Mouse (Mus musculus) left cerebral cortex, adult 11 months (tissue): Measurements from ENCODE around the gene Ankk1.

Experiments used
- DNase-seq: peaks from one replicate; pipeline ENCODE4 v3.0.0; 2022; ENCODE audit warnings: low spot score

Gene Ankk1

DNA sequence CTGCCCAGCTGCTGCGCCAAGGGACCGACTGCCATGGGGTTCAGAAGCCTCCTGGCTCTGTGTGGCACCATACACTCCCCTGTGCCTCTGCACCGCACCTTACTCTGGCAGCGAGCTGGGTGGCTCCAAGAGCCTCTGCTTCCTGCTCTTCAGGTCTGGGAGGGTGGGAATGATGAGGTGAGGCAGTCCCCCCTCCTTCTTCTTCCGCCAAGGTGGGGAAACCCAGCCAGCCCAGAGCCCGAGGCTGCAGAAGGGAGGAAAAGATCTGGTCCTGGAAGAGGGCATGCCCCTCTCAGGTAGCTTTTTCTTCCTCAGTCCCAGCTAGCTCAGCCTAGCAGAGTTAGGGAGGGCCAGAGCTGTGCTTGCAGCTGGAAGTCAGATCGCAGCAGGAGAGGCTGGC, at the start of gene Ankk1:
Gene Ankk1 (minus strand): TSS at position 101 of the 400 bp plus-strand sequence.
- DNase-seq, result no peak

DNA sequence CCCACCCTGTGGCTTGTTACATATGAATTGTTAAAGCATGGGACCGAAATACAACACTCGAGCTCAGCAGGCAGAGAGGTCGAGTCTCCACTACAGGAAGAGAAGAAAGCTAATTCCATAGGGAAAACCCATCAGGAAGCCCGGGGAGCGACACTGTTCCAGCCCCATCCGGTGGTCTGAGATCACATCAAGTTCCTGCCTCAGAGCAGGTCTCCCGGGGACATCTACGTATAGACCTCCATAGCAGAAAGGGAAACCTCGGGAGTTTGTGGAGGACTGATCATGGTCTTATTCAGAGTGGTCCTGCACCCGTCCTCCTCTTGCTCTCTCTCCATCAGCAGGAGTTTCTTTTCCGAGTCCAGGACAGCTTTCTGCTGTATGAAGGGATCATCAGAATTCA, 45.3 kb upstream of the Ankk1 start:
- DNase-seq, result no peak

DNA sequence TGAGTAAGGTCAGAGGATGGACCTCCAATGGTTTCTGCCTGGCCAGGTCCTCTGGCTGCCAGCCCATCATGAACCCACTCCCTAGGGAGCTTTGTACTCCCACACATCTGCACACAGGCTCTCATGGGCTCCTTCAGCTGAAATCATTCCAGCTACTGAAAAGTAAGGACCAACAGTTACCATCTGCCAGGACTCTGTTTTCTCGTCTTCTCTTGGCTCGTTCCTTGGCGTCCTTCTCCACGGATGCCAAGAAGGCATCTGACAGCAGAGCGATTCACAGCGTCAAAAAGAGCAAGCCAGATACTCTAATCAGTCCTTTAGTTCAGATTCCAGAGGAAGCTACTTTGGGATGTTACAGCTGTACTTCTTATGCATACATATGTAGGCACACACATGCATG, 44.1 kb upstream of the Ankk1 start:
- DNase-seq, result no peak

DNA sequence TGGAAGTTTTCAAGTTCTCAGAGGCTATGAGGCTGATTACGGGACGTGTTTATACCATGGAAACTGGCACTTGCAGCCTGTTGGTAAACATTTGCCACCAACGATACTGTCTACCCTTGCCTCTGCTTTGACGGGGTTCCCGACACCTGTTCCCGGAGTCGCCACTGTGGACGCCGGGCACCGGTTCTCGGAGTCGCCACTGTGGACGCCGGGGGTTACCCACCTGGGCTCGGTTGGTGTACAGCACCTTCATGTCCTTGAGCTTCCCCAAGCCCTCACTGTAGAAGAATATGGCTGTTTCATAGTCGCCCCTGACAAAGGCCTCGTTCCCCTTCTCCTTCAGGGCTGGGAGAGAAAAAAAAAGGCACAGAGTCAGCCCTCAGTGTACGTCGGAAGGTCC, 43.2 kb upstream of the Ankk1 start:
- DNase-seq, result no peak

DNA sequence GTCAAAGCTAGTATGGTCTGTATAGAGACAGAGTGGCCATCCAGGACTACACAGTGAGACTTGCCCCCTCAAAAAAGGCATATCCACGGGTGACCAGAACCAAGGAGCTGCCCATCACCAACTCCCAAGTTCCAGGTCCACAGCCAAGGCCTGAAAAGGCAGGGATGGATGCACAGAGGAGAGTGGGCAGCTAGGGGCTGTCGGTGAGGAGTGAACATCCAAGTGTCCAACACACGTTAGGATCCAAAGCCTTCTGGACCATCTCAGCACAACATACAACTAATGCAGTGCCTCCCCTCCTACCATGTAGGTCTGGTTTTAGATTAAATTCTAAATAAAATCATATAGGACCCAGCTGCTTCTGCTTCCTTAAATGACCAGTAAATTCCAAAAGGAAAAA, 29.3 kb upstream of the Ankk1 start:
- no peak for DNase-seq

DNA sequence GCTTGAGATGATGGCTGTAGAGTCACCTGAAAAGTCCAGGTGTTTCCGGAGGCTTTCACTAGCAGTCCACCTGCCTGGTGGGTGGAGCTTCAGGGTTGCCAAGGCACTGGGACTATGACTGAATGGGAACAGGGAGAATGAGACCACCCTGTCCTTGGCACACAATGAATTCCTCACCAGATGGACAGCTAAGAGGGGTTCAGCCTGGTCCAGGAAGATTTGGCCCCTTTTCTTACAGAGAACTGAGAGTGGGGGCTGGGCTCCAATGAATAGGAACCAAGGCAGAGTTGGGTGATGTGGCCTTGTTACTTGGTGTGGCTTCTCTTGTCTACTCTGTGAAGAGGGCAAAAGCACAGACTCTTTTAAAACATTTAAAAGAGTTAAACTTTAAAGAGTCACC, 25.6 kb upstream of the Ankk1 start:
- no peak for DNase-seq

DNA sequence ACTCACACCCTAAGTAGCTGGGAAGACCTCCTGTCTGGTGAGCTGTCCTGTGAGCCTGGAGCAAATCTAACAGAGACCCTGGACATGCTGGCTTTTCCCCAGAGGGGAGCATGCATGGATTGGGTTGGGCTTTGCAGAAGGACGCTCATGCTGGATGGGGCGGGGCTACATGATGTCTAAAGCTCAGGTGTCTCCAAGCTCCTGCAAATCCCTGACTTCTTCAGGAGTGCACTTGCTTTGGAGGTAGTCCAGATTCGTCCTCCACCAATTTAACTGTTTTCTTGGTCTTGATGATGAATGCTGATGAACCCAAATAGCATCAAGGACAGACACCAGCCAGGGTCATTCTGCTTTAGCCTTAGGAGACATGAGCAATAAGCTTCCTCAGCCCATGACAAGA, 23.7 kb upstream of the Ankk1 start:
- DNase-seq, result no peak

DNA sequence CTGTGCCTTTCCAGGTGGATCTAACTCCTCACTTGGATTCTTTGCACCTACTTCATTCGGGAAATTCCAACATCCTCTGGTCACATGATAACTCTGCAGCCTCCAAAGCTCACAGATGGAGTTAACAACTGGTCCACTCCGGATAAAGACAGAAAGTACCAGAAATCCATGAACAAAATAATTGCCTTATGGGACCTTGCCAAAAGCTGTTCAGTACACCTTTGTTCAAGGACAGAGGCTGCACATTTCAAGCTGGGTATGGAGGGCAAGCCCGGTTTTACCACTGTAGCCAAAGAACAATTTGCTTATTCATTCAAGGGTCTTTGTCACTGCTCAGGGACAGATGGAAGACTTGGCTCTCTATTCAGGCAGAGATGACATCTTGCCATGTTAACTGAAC, 15.8 kb upstream of the Ankk1 start:
- no peak for DNase-seq

DNA sequence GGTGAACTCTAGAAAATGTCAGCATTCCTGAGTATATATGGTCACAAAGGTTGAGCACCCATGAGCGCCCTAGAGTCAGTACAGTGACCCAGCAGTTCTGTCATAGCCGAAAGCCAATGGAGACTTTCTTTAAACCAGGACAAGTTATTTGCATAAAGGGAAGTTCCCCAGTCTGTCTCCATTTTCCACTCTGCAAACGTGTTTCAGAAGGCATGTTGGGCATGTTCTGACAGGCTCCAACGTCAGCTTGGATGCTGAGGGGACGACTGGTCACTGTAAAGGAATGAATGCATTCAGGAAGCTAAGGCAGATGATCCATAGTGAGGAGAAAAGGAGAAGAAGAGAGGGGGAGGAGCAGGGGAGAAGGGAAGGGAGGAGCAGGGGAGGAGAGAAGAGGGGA, 657 bp upstream of the Ankk1 start:
- DNase-seq, result no peak

DNA sequence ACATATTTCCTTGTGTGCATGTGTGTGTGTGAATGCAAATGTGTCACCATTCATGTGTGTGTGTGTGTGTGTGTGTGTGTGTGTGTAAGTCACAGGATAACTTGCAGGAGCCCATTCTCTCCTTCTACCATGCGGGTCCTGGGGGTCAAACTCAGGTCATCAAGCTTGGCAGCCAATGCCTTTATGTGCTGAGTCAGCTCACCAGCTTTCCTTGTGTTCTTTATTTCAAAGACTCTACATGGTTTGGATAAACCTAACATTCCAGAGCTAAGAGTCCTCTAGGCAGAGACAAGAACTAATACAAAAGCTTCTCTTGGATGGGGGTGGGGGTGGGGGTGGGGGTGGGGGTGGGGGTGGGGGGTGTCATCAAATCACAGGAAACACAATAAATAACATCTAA, 1.2 kb downstream of the Ankk1 start:
- DNase-seq, result no peak

DNA sequence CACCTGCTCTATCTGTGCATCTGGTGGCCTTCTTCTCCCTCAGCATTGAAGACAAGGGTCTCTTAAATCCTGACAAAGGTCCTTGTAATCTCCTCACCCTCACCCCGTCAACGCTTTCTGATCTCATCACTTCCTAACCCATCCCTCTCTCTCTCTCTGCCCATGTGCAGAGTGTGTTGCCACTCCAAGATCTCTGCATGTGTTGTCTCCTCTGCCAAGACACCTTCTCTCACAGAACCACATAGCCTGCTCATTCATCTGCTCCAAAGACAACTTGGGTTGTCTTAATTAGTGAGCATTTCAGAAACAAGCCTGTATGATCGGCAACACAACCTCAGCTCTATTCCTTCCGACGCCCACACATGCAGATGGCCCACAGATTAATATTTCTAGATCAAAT, 3.0 kb downstream of the Ankk1 start:
- no peak for DNase-seq

DNA sequence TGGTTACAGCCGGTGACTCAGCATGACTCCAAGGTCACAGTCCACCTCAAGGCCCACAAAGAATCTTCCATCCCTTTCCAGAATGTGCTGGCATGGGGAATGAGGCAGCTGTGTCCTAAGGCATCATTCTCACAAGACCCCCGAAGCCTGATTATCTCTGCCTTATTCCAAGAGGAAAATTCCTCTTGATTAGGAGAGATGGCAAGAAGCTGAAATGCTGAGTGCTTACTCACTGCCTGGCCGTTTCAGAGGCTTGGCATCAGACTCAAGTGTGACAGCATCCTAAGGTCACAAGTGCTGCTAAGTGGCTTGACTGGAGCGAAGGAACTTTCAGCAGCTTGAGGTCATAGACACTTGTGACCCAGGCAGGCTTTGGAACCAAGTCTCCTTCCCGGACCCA, 16.2 kb downstream of the Ankk1 start:
- DNase-seq, result no peak

DNA sequence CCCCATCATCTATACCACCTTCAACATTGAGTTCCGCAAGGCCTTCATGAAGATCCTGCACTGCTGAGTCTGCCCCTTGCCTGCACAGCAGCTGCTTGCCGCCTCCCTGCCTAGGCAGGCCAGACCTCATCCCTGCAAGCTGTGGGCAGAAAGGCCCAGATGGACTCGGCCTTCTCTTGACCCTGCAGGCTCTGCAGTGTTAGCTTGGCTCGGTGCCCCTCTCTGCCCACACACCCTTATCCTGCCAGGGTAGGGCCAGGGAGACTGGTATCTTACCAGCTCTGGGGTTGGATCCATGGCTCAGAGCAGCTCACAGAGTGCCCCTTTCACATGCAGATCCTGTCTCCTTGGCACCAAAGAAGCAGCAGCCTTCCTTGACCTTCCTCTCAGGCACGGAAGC, 19.8 kb downstream of the Ankk1 start:
- no peak for DNase-seq

DNA sequence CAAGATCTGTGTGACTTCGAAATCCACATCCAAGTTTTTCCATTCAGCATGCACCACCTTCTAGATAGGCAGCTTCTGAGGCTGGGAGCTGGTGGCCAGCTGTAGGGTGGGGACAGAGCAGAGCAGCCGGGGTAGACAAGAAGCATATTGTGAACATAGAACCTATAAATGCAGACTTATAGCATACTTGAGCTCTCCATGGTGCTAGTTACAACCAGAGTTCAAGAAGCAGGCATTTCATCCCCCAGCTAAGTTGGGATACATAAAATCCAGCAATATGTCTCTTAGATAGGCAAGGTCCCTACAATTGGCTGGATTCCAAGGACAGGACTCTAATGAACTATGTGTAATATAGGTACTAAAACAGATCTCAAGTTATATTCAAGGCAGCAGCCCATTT, 23.1 kb downstream of the Ankk1 start:
- DNase-seq, result no peak

DNA sequence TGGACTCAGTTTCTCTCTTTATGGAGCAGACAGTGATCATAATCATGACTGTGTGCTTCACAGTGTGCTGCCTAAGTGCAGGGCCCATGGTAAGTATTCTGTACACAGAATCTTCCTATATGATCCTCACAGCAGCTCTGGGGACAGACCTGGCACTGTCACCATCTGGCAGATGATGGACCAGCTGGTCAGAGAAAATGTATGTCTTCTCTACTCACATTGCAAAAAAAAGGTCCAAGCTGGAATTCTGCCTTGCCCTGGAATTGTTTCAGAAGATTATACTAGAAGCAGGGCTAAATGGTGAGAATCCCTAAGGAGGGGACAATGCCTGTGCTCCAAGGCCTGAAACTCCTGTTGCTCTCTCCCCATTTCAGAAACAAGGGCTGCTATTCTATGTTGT, 30.8 kb downstream of the Ankk1 start:
- DNase-seq, result no peak

DNA sequence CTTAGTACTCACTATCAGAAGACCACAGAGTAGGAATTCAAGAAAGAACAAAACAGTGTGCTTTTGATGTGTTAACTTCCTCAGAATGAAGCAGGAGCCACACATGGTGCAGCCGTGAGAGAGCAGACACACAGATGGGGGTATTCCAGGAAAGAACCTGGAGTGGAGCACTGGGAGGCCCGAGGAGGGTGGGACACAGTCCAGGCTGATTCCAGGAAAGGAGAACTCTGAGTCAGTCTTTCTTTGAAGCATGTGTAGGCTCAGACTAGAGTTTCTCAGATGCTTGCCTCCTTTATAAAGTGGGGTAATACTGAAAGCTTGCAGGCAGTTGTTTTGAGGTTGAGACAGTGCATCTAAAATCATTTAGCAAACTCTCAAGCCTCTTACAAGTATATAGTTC, 34.6 kb downstream of the Ankk1 start:
- DNase-seq, result no peak

DNA sequence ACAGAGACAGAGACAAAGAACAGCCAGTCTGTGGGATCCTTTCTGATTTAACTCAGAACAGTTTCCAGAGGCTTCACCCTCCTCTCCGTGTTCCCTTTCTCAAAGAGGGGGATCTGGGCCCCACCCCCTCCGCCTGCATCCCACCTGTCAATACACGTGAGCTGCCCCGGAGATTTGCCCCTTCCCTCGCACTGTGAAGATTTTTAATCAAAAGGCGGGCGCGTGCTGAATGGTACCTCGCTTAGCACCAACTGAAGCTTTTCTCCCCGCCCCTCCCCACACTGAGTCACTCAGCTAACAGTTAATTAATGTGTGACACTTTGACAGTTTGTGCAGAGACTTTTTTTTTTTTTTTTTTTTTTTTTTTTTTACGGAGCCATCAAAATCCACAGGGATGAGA, 40.7 kb downstream of the Ankk1 start:
- DNase-seq, result no peak

DNA sequence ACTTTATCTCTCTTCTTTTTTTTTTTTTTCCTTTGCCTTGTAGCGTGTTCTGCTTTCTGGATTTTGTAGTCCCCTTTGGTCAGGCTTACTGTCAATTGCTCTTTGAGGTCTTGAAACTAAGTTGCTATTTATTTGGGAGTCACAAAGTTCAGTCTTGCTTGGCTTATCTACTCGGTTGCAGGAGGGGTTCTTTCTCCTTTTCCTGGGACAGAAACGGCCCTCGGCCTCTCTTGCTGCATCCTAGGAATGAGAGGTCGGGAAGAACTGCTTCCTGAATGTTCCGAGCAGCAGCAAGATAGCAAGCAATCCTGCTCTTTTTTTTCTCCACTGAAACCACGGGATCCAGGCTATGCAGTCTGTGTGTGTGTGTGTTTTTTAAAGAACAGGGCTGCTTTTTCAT, 41.5 kb downstream of the Ankk1 start:
- no peak for DNase-seq

DNA sequence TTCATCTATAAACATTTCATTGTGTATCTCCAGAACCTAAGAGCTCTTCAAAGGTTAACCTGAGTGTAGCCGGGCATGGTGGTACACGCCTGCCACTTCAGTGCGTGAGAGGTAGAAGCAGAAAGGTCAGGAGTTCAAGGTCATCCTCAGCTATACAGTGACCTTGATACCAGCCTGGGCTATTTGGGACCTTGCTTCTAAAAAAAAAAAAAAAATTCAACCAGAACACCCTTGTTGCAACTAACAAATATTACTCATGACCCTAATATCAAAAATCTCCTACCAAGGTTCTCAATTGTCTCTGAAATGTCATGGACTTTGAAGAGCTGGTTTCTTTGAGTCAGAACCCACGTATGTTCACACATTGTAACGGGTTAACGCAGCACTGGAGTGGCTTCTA, 42.0 kb downstream of the Ankk1 start:
- DNase-seq, result no peak

DNA sequence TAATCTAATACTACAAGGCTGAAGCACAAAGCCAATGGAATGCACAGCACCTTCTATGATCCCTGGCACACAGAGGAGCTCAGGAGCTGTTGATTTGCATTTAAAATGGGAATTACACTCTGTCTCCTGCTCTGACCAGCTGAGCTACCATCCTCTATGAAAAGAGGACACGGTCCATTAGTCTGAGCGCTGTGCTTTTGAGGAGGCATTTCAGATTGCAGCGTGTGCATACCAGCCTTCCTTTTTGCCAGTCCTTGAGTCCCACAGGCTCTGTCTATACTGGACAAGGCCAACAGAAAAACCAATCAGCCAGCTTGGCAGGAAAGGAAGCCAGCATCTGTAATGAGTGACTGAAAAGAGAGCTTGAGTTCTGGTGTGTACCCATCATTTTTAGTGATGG, 42.8 kb downstream of the Ankk1 start:
- no peak for DNase-seq

DNA sequence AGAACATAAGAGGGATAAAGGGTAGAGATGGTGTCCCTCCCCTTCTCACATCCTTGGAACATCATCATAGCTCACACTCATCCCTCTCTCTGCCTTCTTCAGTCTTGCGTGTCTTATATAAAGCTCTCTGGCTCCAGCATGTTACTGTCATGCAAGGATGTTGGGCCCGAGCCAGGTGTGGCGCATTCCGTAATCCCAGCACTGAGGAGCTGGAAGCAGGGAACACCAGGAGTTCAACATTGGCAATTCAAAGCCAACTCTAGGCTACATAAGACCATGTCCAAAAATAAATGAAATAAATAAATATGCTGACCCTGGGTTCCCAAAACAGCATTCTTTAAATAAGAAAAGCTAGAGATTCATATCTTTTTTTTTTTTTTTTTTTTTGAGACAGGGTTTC, 46.9 kb downstream of the Ankk1 start:
- DNase-seq, result no peak

DNA sequence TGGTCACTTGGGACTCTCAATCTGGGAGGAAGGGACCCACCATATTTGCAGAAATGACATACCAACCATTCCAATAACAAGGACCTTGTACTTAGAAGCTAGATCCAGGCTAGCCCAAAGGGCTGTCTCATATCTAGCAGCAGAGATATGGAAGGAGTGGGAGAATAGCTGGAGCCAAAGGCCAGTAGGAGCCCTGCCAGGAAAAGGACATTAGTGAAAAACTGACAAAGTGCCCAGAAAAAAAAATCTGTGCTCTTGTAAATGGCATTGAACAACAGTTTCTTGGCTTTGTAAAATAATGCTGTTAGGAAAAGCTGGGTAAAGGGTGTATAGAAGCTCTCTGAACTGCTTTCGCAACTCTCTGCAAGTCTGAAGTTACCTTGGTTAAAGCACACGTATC, 52.9 kb downstream of the Ankk1 start:
- no peak for DNase-seq

DNA sequence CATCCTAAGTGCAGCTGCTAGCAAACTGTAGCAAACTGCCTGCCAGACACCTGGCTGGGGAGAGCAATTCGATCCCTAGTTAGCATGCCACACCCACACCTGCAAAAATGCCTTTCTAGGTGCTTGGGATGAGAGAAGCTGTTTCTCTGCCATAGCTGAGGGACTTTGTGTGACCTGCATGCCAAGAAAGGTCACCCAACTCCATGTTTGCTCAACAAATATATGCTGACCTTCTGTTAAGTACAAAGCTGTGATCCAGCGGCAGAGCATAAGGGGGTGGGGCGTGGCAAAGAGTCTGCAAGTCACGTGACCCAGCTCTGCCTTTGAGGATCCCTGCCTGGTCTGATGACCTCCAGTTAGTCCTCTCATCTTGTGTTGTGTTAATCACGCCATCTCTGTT, 61.1 kb downstream of the Ankk1 start:
- no peak for DNase-seq
